Mouse (Mus musculus): ENCODE measurements around the gene Krtap5-4.
"Not testable (repeated sequence)": the region's sequence is repeated elsewhere in the genome, so short reads cannot be mapped to it uniquely, and the experiment has no call there.

DNA sequence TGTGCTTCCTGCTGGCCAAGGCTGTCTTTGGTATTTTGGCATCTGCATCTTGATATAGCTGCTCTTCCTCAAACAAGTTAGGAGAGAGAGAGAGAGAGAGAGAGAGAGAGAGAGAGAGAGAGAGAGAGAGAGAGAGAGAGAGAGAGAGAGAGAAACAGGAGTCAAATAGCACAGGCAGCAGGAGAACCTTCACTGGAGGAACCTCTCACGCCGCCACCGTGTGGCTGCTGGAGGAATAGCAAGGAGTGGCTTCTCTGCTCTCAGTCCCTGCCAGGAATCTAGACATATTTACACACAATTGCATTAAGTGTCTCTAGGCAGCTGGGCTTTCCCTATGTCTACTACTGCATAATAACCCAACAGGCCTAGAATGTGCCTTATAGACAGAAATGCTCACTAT is 25.2 kb upstream of the Krtap5-4 start:
- not testable (repeated sequence) for TF ChIP-seq MAX (IDR thresholded peaks at IDR 0.05); MYOG (IDR thresholded peaks at IDR 0.05; ENCODE audit: control insufficient read depth, extremely low read depth, insufficient read length)
- TF ChIP-seq CTCF (IDR thresholded peaks at IDR 0.05; ENCODE audit: control insufficient read depth, insufficient read depth, insufficient read length): peak; percentile 35
